Mouse (Mus musculus): ENCODE measurements around the gene AY358078. TPM values are rescaled to one million over a fixed set of nuclear protein-coding genes. Genes with fewer than 3 reads are reported as not detected.
"Not testable (repeated sequence)": the region's sequence is repeated elsewhere in the genome, so short reads cannot be mapped to it uniquely, and the experiment has no call there.

Gene AY358078
- polyA plus RNA-seq (2015; fragmentation: Nextera tagmentation; extraction: Ambion mirVana), result not detected in 2 replicates

GRCm38 (mm10) chr14:51799746-51800145 lies at the start of gene AY358078:
Gene AY358078, plus strand, starts transcription at chr14:51800046.
- no peaks in the 10 kb centered on the region for H3K36me3 ChIP-seq (ENCODE audit: insufficient read depth, low read length)
- H3K27me3 ChIP-seq (ENCODE audit: insufficient read depth, low read length), result no peaks in the 10 kb centered on the region
- 88% methylated on average over 2 of the region's 2 CpGs for WGBS
- no peak within 1 kb of the TSS for H3K4me3 ChIP-seq (ENCODE audit: low read length)
- H3K4me2 ChIP-seq (replicated peaks; ENCODE audit: low read depth, low read length), result no peak within 1 kb of the TSS
- no peak within 1 kb of the TSS for H3K27ac ChIP-seq (ENCODE audit: low read length)
- H3K4me1 ChIP-seq (ENCODE audit: insufficient read depth, low read length), result no peaks in the 10 kb centered on the region
- no peak for ATAC-seq (ENCODE audit: low FRiP score, low TSS enrichment)
- no peak within 1 kb of the TSS for H3K9ac ChIP-seq (replicated peaks; ENCODE audit: low read length)
- no peaks in the 10 kb centered on the region for H3K9me3 ChIP-seq (ENCODE audit: low read length)

DNA sequence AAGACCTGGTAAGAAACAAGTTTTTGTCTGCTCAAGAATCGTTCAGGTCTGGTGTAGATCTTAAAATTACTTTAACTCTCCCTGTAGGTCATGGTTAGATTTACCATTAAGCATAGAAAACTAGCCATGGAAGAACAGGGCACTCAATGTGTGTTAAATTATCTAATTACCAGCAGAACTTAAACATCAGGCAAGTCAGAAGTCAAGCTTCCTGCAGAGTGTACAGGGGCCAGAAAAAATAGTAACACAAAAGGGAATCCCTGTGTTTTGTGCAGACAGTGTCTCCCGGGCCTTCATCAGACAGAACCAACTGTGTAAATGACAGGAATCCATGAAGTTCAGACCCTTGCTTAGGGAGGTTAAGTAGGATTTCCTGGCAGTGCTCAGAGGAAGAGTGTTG lies 43.9 kb upstream of the AY358078 start:
- no peak overlapping the region for H3K9ac ChIP-seq (replicated peaks; ENCODE audit: low read length)
- WGBS, result 64% methylated on average over 2 of the region's 2 CpGs
- no peak overlapping the region for H3K4me3 ChIP-seq (ENCODE audit: low read length)
- no peak overlapping the region for H3K27ac ChIP-seq (ENCODE audit: low read length)
- no peaks in the 10 kb centered on the region for H3K36me3 ChIP-seq (ENCODE audit: insufficient read depth, low read length)
- no peaks in the 10 kb centered on the region for H3K27me3 ChIP-seq (ENCODE audit: insufficient read depth, low read length)
- no peaks in the 10 kb centered on the region for H3K4me1 ChIP-seq (ENCODE audit: insufficient read depth, low read length)
- no peak overlapping the region for H3K4me2 ChIP-seq (replicated peaks; ENCODE audit: low read depth, low read length)
- no peaks in the 10 kb centered on the region for H3K9me3 ChIP-seq (ENCODE audit: low read length)
- ATAC-seq (ENCODE audit: low FRiP score, low TSS enrichment), result no peak

DNA sequence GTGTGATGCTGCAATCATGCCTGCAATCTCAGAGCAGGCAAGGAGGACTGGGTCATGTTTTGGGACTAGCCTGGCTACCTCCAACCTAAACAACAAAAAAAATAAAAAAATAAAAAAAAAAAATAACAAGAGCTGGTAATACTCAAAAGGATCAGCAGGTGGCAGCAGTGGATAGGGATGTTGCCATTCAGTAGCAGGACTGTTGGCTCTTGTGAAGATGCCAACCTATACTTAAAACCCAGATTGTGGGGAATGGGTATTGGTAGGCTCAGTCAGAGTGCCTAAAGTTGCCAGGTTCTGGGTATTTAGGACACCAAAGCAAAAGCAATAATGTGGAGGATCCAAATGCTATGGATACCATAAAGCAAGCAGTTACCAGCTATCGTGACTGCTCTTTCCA lies 28.5 kb upstream of the AY358078 start:
- WGBS, result 93% methylated on average over 1 of the region's 1 CpGs
- not testable (repeated sequence) for H3K4me2 ChIP-seq (replicated peaks; ENCODE audit: low read depth, low read length); H3K4me3 ChIP-seq (ENCODE audit: low read length); H3K36me3 ChIP-seq (ENCODE audit: insufficient read depth, low read length); H3K9ac ChIP-seq (replicated peaks; ENCODE audit: low read length); ATAC-seq (ENCODE audit: low FRiP score, low TSS enrichment); H3K27me3 ChIP-seq (ENCODE audit: insufficient read depth, low read length); H3K9me3 ChIP-seq (ENCODE audit: low read length); H3K4me1 ChIP-seq (ENCODE audit: insufficient read depth, low read length); H3K27ac ChIP-seq (ENCODE audit: low read length)

DNA sequence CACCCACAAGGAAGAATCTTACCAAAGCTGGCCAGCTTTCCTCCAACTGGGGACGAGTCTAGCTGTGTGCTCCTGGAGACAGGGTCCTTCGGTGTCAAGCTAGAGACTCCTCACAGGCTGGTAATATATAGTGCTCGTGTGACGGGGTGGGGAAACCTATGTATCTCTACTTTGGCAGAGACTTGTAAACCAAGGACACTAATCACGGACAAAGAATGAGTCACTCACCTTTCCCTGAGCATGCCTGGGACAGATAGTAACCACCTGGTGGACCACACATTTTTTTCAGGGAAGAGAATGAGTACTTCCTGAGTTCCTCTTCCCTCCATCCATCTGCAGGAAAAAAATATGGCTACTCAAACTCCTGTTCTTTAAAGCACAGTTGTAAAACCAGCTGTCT lies 26.4 kb upstream of the AY358078 start, which contains the start of gene Ang4:
Gene Ang4, minus strand, starts transcription at position 101 of the 400 bp plus-strand sequence.
- Histone ChIP-seq H3K9me3 (ENCODE audit: low read length) (no peaks in the 10 kb centered on the region), H3K9ac (replicated peaks; ENCODE audit: low read length) (no peak within 1 kb of the TSS), H3K4me1 (ENCODE audit: insufficient read depth, low read length) (no peaks in the 10 kb centered on the region), H3K27me3 (ENCODE audit: insufficient read depth, low read length) (no peaks in the 10 kb centered on the region), H3K4me2 (replicated peaks; ENCODE audit: low read depth, low read length) (no peak within 1 kb of the TSS), H3K36me3 (ENCODE audit: insufficient read depth, low read length) (no peaks in the 10 kb centered on the region), H3K27ac (ENCODE audit: low read length) (no peak within 1 kb of the TSS), H3K4me3 (ENCODE audit: low read length) (no peak within 1 kb of the TSS)
- ATAC-seq (ENCODE audit: low FRiP score, low TSS enrichment), result no peak
- WGBS, result 72% methylated on average over 5 of the region's 5 CpGs

DNA sequence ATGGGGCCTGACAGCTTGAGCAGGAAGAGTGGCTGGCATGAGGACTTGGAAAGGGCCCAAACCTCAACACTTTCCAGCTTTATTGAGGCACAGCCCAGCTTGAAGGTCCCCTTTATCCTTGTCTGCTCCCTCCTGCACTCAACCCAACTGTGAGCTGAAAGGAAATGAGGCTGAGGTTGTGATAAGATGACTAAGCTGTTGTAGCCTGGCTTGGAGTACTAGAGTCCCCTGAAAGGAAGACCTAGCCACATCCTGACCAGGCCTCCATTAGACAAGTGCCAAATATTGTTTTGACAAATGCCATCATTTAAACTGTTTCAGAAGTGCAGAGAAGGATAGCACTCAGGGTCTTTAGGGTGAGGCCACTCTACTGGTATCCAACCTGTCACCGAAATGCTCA lies 22.1 kb upstream of the AY358078 start:
- 96% methylated on average over 1 of the region's 1 CpGs for WGBS
- Histone ChIP-seq H3K9ac (replicated peaks; ENCODE audit: low read length) (no peak overlapping the region), H3K27ac (ENCODE audit: low read length) (no peak overlapping the region), H3K36me3 (ENCODE audit: insufficient read depth, low read length) (no peaks in the 10 kb centered on the region), H3K4me1 (ENCODE audit: insufficient read depth, low read length) (no peaks in the 10 kb centered on the region), H3K27me3 (ENCODE audit: insufficient read depth, low read length) (no peaks in the 10 kb centered on the region), H3K4me3 (ENCODE audit: low read length) (no peak overlapping the region), H3K9me3 (ENCODE audit: low read length) (no peaks in the 10 kb centered on the region), H3K4me2 (replicated peaks; ENCODE audit: low read depth, low read length) (no peak overlapping the region)
- ATAC-seq (ENCODE audit: low FRiP score, low TSS enrichment), result no peak

DNA sequence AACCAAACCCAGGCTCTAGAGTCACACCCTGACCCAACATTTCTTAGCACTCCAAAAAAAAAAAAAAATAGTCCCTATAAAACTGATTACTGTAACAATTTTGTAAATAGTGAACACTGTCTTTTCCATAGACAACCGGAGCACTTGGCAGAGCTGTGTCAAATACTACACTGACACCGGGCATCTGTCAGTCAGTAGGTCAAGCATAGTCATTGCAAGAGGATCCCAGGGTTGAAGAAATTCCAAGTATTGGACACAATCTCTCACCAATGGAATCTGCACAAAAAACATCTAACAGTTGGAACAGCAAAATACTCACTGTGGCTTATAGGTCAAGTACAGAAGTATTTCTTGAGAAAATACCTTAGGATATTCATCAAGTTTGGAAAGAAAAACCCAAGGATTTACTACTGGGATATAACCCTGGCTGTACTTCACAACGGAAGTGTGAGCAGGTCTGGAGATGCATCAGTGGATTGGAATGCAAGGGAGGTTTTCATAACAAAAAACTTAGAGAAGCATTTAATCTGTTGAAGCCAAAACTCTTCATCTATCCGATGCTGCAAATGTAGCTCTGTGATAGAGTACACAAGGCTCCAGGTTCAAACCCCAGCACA lies 20.9 kb upstream of the AY358078 start:
- Histone ChIP-seq H3K4me3 (ENCODE audit: low read length) (no peak overlapping the region), H3K9ac (replicated peaks; ENCODE audit: low read length) (no peak overlapping the region), H3K9me3 (ENCODE audit: low read length) (no peaks in the 10 kb centered on the region), H3K27me3 (ENCODE audit: insufficient read depth, low read length) (no peaks in the 10 kb centered on the region), H3K4me1 (ENCODE audit: insufficient read depth, low read length) (no peaks in the 10 kb centered on the region), H3K4me2 (replicated peaks; ENCODE audit: low read depth, low read length) (no peak overlapping the region), H3K36me3 (ENCODE audit: insufficient read depth, low read length) (no peaks in the 10 kb centered on the region), H3K27ac (ENCODE audit: low read length) (peak overlapping the region; percentile 46; the same call in 1 of the 2 replicates)
- peak; percentile 73; the same call in 1 of the 2 replicates for ATAC-seq (ENCODE audit: low FRiP score, low TSS enrichment)
- WGBS, result 24% methylated on average over 4 of the region's 4 CpGs

- no peaks in the 10 kb centered on the region for H3K9me3 ChIP-seq (ENCODE audit: low read length)
- no peaks in the 10 kb centered on the region for H3K27me3 ChIP-seq (ENCODE audit: insufficient read depth, low read length)
- no peak overlapping the region for H3K4me3 ChIP-seq (ENCODE audit: low read length)
- ATAC-seq (ENCODE audit: low FRiP score, low TSS enrichment), result peak; percentile 65; the same call in 1 of the 2 replicates
- no peak overlapping the region for H3K4me2 ChIP-seq (replicated peaks; ENCODE audit: low read depth, low read length)
- H3K36me3 ChIP-seq (ENCODE audit: insufficient read depth, low read length), result no peaks in the 10 kb centered on the region
- H3K4me1 ChIP-seq (ENCODE audit: insufficient read depth, low read length), result no peaks in the 10 kb centered on the region
- H3K27ac ChIP-seq (ENCODE audit: low read length), result no peak overlapping the region
- WGBS, result 41% methylated on average over 4 of the region's 4 CpGs
- H3K9ac ChIP-seq (replicated peaks; ENCODE audit: low read length), result no peak overlapping the region
Observed at GRCm38 (mm10) chr14:51786335-51786734, 13.5 kb upstream of the AY358078 start.

GRCm38 (mm10) chr14:51787061-51787460 lies 12.8 kb upstream of the AY358078 start:
- H3K36me3 ChIP-seq (ENCODE audit: insufficient read depth, low read length), result no peaks in the 10 kb centered on the region
- no peak overlapping the region for H3K4me3 ChIP-seq (ENCODE audit: low read length)
- ATAC-seq (ENCODE audit: low FRiP score, low TSS enrichment), result peak; percentile 78
- H3K27ac ChIP-seq (ENCODE audit: low read length), result peak overlapping the region; percentile 2; the same call in 1 of the 2 replicates
- H3K27me3 ChIP-seq (ENCODE audit: insufficient read depth, low read length), result no peaks in the 10 kb centered on the region
- H3K9ac ChIP-seq (replicated peaks; ENCODE audit: low read length), result no peak overlapping the region
- H3K4me1 ChIP-seq (ENCODE audit: insufficient read depth, low read length), result no peaks in the 10 kb centered on the region
- WGBS, result 35% methylated on average over 5 of the region's 5 CpGs
- H3K4me2 ChIP-seq (replicated peaks; ENCODE audit: low read depth, low read length), result no peak overlapping the region
- H3K9me3 ChIP-seq (ENCODE audit: low read length), result no peaks in the 10 kb centered on the region

DNA sequence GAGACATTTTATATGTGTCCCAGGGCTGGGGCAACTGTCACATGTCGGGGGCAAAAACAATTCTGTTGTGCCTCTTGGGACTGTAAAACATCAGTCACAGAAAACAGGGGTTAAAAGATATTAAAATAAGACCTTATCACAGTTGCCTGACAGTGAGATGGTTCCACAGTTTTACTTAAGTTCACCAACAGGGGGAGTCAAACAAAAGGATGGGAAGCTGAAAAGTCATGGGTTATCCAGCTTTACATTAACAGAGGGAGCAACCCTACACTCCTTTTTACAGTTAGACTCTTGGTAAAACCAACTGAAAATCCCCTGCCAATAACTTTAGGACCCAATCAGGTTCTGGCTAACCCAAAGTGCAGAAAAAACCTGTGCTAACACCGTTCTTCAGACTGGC lies 10.7 kb upstream of the AY358078 start:
- H3K4me2 ChIP-seq (replicated peaks; ENCODE audit: low read depth, low read length), result no peak overlapping the region
- H3K27me3 ChIP-seq (ENCODE audit: insufficient read depth, low read length), result no peaks in the 10 kb centered on the region
- no peaks in the 10 kb centered on the region for H3K36me3 ChIP-seq (ENCODE audit: insufficient read depth, low read length)
- 74% methylated on average over 2 of the region's 2 CpGs for WGBS
- no peaks in the 10 kb centered on the region for H3K4me1 ChIP-seq (ENCODE audit: insufficient read depth, low read length)
- ATAC-seq (ENCODE audit: low FRiP score, low TSS enrichment), result no peak
- H3K4me3 ChIP-seq (ENCODE audit: low read length), result no peak overlapping the region
- no peaks in the 10 kb centered on the region for H3K9me3 ChIP-seq (ENCODE audit: low read length)
- H3K9ac ChIP-seq (replicated peaks; ENCODE audit: low read length), result no peak overlapping the region
- H3K27ac ChIP-seq (ENCODE audit: low read length), result no peak overlapping the region

DNA sequence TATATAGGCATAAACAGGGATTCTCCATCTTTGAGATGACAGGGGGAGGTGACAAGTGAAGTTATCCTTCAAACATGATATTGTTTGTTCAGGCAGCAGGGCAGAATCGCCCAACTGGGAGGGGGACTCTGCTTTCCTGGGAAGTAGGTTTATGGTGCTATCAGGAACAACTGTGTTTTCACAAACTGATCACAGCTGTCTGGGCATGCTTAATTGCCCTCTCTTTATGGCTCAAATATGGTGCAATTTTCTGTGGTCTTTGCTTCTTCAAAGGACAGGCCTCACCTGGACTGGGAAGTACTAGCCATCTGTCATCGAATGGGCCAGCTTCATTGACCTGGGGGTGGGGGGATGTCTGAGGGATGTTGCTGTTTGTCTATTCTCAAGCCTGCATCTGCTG lies 5.7 kb upstream of the AY358078 start:
- WGBS, result 8% methylated on average over 2 of the region's 2 CpGs
- ATAC-seq (ENCODE audit: low FRiP score, low TSS enrichment), result no peak
- Histone ChIP-seq H3K27ac (ENCODE audit: low read length) (no peak overlapping the region), H3K4me3 (ENCODE audit: low read length) (no peak overlapping the region), H3K36me3 (ENCODE audit: insufficient read depth, low read length) (no peaks in the 10 kb centered on the region), H3K9me3 (ENCODE audit: low read length) (no peaks in the 10 kb centered on the region), H3K4me2 (replicated peaks; ENCODE audit: low read depth, low read length) (no peak overlapping the region), H3K9ac (replicated peaks; ENCODE audit: low read length) (no peak overlapping the region), H3K27me3 (ENCODE audit: insufficient read depth, low read length) (no peaks in the 10 kb centered on the region), H3K4me1 (ENCODE audit: insufficient read depth, low read length) (no peaks in the 10 kb centered on the region)
